Mouse (Mus musculus) heart, postnatal 36 days (tissue): ENCODE data around the gene Pttg1ip. TPM values are rescaled to one million over a fixed set of nuclear protein-coding genes. Genes with fewer than 3 reads are reported as not detected.

Experiments
- DNase-seq, 2 experiments: peaks; one replicate each; pipeline ENCODE4 v3.0.0; 2021 to 2022
- intact Hi-C: fragments of 180-260 bp; cut with DNase I; formaldehyde crosslinking; loops from one replicate; pipeline ENCODE4 v1.15.1; 2025
- microRNA-seq, 2 experiments: library from miRNA; unstranded; fragments of <30 nt; microRNA quantifications; one replicate each; pipeline ENCODE4 v1.2.0; 2021; ENCODE audit warnings: borderline number of aligned reads in 2 of 2
- total RNA-seq, 2 experiments: library from RNA; stranded (reverse); gene quantifications; 2 replicates each; pipeline ENCODE4 v1.2.3; 2021

The Pttg1ip gene
- total RNA-seq, 2 experiments from 2014 or later, result 137 to 138 TPM

GRCm38 (mm10) chr10:77627497-77627896 is 46.0 kb downstream of the Pttg1ip start:
- DNase-seq, result peak; percentile 89
- intact Hi-C loops, result loop anchor here (1.0 to 10.0 kb wide), 5 partner anchors 190 to 537 kb away; partner anchors contain the start of genes 1810043G02Rik, D10Jhu81e and Trpm2

- intact Hi-C loops, result loop anchor here (5.0 to 10.0 kb wide), 3 partner anchors 188 to 536 kb away; partner anchors contain the start of genes 1810043G02Rik, D10Jhu81e and Trpm2
- no peak for DNase-seq
These were observed 47.6 kb downstream of the Pttg1ip start for GRCm38 (mm10) chr10:77629163-77629562.

DNA sequence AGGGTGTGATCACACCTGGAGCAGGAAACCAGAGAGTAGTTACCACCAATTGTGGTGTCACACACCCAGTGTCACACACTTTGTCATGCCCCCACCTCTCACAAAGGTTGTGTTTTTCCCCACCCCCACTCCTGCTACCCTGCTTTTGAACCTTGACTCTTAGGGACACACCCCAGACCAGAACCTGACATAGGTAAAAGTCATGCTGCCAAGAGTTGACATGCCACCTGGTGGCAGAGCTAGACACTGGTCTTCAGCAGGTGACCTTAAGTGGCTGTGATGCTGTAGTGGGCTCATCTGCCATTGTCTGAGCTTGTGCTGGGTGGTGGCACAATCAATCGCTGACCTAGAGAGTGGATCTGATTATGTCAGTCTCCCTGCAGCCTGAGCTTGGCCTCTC is 48.5 kb downstream of the Pttg1ip start:
- intact Hi-C loops, result loop anchor here (5.0 to 10.0 kb wide), 3 partner anchors 187 to 535 kb away; partner anchors contain the start of genes 1810043G02Rik, D10Jhu81e and Trpm2
- DNase-seq, result no peak

- no peak for DNase-seq
- intact Hi-C loops, result no loop called here
These were observed 52.5 kb downstream of the Pttg1ip start for GRCm38 (mm10) chr10:77634016-77634415.

DNA sequence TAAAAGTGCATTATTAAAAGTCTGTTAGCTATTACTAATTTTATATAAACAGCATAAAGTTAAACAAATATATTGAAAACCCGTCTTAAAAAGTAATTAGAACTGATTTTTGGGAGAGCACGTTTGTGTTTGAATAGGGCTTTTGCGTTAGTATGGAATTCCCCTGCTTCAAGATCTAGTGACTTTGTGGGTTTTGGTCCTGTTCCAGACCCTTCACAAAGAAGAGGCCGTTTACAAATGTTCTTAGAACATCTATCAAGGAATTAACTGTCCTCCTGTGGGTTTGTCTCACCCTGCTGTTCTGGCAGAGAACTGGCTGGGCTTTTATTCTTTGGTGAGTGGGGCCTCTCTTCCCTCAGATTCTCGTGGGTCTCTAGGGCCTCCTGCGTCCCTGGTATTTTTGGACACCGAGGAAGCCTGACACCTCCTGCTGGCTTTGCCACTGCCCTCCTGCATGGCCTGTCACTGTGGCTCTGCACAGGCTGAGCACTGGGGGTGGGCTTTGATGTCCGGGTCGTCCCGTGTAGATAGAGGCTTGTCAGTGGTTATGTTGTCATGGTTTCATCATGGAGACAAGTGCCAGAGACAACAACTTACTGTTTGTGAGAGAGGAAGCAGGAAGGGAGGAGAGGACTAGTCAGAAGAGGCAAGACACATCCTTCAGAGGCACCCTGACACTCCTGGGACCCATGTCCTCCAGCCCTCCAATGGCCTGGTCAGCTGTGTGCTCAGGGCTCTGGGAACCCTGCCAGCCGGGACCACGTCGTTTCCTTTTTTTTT is 53.1 kb downstream of the Pttg1ip start:
- intact Hi-C loops, result no loop called here
- peak in 1 of 2 experiments; percentile 39 for DNase-seq

DNA sequence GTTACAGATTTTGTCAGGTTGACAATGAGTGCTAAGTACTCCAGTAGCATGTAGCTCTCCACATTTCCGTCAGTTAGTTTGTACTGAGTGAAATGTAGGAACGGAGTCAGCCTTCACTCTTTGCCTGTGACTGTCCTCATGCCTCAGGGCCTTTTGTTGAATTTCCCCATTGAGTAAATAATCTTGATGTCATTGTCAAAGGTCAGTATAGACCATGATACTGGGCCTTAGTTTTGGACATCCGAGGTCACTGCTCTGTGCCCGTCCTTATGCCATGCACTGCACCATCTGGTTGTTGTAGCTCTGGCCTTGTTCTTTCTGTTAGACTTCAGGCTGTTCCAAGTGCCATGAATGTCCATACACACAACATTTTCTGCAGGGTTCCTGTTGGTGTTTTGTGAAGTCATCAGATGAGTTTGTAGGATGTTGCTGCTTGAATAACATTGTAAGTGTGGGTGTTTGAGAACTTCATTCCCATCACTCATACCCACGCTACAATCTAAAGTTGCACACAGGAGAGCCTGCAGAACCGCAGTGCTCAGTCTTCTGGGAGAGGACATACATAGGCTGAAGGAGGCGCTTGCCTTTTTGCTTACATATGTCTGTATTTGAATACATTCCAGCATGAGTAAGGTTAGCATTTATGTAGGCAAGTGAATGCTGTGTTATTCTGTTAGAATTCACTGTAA is 54.9 kb downstream of the Pttg1ip start:
- intact Hi-C loops, result no loop called here
- DNase-seq, result no peak

GRCm38 (mm10) chr10:77638956-77639355 is 57.4 kb downstream of the Pttg1ip start:
- no peak for DNase-seq
- intact Hi-C loops, result no loop called here

DNA sequence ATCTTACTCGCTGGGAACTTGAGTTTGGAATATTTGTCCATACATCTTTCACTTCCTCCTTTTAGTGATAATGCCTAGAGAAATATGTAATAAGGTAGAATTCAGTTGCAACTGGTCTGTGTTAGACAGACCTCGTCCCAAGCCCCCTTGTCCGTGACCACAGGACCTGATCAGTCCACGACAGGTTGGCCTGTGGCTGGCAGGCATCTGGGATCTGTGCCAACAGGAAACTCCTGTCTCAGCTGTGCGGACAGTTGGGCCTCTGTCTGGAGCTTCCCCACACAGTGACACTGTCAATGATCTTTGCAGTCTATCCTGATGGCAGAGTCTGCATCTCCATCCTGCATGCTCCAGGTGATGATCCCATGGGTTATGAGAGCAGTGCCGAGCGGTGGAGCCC is 61.6 kb downstream of the Pttg1ip start:
- no peak for DNase-seq
- intact Hi-C loops, result no loop called here

DNA sequence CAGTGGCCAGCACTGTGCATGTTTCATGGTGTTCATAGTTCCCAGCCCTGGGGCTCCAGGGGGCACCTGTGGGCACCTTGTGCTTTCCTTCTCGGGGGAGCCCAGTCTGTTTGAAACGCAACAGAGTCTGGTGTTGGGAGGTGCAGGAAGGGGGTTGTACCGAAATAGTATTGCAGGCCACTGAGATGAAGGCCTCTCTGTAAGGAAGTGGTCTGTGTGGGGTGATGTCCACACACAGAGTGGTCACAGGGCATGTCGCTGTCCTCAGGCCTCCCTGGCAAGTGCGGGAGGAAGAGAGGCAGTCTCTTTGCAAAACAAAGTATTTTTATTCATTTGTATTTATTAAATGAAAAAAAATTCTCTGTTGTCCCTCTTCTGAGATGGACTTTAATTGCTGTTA is 64.1 kb downstream of the Pttg1ip start:
- DNase-seq, result no peak
- intact Hi-C loops, result no loop called here

DNA sequence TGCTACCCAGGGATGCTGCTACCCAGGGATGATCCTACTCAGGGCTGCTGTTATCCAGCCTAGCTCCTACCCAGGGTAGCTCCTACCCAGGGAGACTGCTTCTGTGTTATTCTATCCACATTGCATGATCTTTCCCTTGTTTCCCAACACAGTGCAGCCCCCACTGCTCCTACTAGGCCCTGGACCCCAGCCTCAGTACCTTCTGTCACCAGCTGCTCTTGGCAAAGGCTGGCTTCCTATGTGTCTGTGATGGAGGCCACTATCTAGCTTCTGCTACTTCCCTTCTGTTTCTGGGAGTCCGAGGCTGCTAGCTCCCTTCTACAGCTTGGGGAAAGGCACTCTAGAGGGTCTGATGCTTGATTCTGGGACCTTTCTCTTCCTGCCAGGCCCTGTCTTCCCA is 65.9 kb downstream of the Pttg1ip start:
- no peak for DNase-seq
- intact Hi-C loops, result loop anchor here (2.0 kb wide), 1 partner anchor 49 kb away; no protein-coding TSS in a partner anchor

DNA sequence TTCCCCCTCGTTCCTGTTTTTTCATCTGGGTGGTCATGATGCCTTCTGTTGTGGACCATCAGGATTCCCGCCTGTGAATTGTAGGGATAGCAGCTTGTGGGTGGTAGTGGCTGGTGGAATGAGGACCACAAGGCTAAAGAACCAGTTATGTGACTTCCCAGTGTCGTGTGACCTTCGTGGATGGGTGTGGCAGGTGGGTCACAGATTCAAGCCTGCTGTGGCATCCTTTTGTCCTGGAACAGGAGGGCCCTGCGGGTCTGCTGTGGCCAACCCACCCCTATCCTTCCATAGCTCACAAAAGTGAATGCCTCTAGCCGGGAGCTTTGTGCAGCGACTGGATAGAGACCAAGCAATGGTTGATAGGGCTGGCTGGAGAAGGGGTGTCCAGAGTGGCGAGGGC is 66.4 kb downstream of the Pttg1ip start:
- DNase-seq, result no peak
- intact Hi-C loops, result loop anchor here (2.0 kb wide), 1 partner anchor 49 kb away; no protein-coding TSS in a partner anchor

Small RNAs within 50 kb of the gene (microRNA-seq; reads per million reads assigned to microRNA genes)
- 21.5 to 28.9 reads per million in 2 experiments for gene Mir1930

Other genes with a start within 250 kb of the Pttg1ip start
- gene Adarb1, start 163.4 kb upstream of the Pttg1ip start, total RNA-seq, result 10 to 100 TPM; 16.9 to 22.0 TPM
- gene Fam207a, start 65.9 kb upstream of the Pttg1ip start, total RNA-seq, result 10 to 100 TPM in 1 of 2 experiments, 1 to 10 TPM in 1; 9.8 to 10.5 TPM
- gene Itgb2, start 51.5 kb upstream of the Pttg1ip start, total RNA-seq, result 1 to 10 TPM; 7.1 to 9.2 TPM
- 10 to 100 TPM; 52.9 to 58.9 TPM for gene Sumo3, start 24.4 kb downstream of the Pttg1ip start, total RNA-seq
- 10 to 100 TPM; 10.6 to 17.6 TPM for gene Gm49325, start 24.5 kb downstream of the Pttg1ip start, total RNA-seq
- 10 to 100 TPM; 65.2 to 73.4 TPM for gene Ube2g2, start 40.6 kb downstream of the Pttg1ip start, total RNA-seq
- not detected for gene Tspear, start 104.8 kb downstream of the Pttg1ip start, total RNA-seq
- gene Gm19402, start 109.0 kb downstream of the Pttg1ip start, total RNA-seq, result not detected
- not detected for gene Gm9508, start 115.5 kb downstream of the Pttg1ip start, total RNA-seq
- gene Gm10272, start 124.9 kb downstream of the Pttg1ip start, total RNA-seq, result not detected
- not detected for gene Gm10024, start 129.7 kb downstream of the Pttg1ip start, total RNA-seq
- gene Gm10142, start 134.1 kb downstream of the Pttg1ip start, total RNA-seq, result not detected
- not detected for gene Krtap12-1, start 138.9 kb downstream of the Pttg1ip start, total RNA-seq
- gene Gm10100, start 144.8 kb downstream of the Pttg1ip start, total RNA-seq, result not detected
- gene Gm18596, start 160.9 kb downstream of the Pttg1ip start, total RNA-seq, result not detected
- gene Gm9736, start 169.6 kb downstream of the Pttg1ip start, total RNA-seq, result not detected
- not detected for gene Gm3233, start 178.0 kb downstream of the Pttg1ip start, total RNA-seq
- not detected for gene Gm3238, start 189.6 kb downstream of the Pttg1ip start, total RNA-seq
- not detected for gene Gm7138, start 195.2 kb downstream of the Pttg1ip start, total RNA-seq
- not detected for gene Gm3250, start 200.8 kb downstream of the Pttg1ip start, total RNA-seq
- not detected for gene Gm7137, start 206.5 kb downstream of the Pttg1ip start, total RNA-seq
- gene Gm9639, start 213.4 kb downstream of the Pttg1ip start, total RNA-seq, result not detected
- gene Gm19668, start 217.4 kb downstream of the Pttg1ip start, total RNA-seq, result not detected
- not detected for gene Gm9507, start 230.1 kb downstream of the Pttg1ip start, total RNA-seq
- gene Gm2696, start 233.0 kb downstream of the Pttg1ip start, total RNA-seq, result not detected
- gene Krtap10-4, start 245.4 kb downstream of the Pttg1ip start, total RNA-seq, result not detected